Mouse (Mus musculus) ovary, adult 2 months (tissue): ENCODE results near the gene 9130204L05Rik. TPM values are rescaled to one million over a fixed set of nuclear protein-coding genes. Genes with fewer than 3 reads are reported as not detected.

Experiments used
- polyA plus RNA-seq: library from polyadenylated mRNA; depleted of rRNA; stranded (reverse); fragments of >200 nt; gene quantifications from 2 replicates; pipeline ENCODE4 v1.2.3, GENCODE M21; 2012; rRNA removed

The 9130204L05Rik gene
- not detected in 2 replicates for polyA plus RNA-seq

GRCm38 (mm10) chr3:91090703-91091102 lies at the start of gene 9130204L05Rik:
TSS of gene 9130204L05Rik (minus strand) at chr3:91090803.

